Mouse (Mus musculus): ENCODE results near the gene Dact3. TPM values are rescaled to one million over a fixed set of nuclear protein-coding genes. Genes with fewer than 3 reads are reported as not detected.
A peak's percentile ranks its signal among the peaks of the same experiment; 100 is the strongest.

Dact3 gene
- total and polyA plus RNA-seq, 3 experiments, result 0.31 to 2.1 TPM; not detected in 1

- DNase-seq (ENCODE audit: low read depth, low spot score), result peak; percentile 56
- peaks cover 27% of the 10 kb centered on the region for H3K79me2 ChIP-seq (ENCODE audit: control insufficient read depth, insufficient read depth, low read length, poor library complexity)
- H3K4me3 ChIP-seq (ENCODE audit: control insufficient read depth in 1 of 2, insufficient read depth in 1 of 2, low read depth in 2 of 2, low read length in 2 of 2), result peak overlapping the region; percentile 57 to 70
- H3K27me3 ChIP-seq (ENCODE audit: control insufficient read depth in 1 of 2, insufficient read depth in 2 of 2, low read length in 2 of 2), result no peaks in the 10 kb centered on the region
- peaks cover 6 to 46% of the 10 kb centered on the region in 2 experiments for H3K4me1 ChIP-seq (ENCODE audit: control insufficient read depth in 1 of 2, insufficient read depth in 2 of 2, low read length in 2 of 2)
- H3K36me3 ChIP-seq (ENCODE audit: control insufficient read depth in 1 of 2, insufficient read depth in 2 of 2, low read length in 2 of 2), result peaks cover 0 to 31% of the 10 kb centered on the region in 2 experiments
- TF ChIP-seq ZKSCAN1 (IDR thresholded peaks at IDR 0.05; ENCODE audit: low read depth, low read length) (no peak), ETS1 (IDR thresholded peaks at IDR 0.05; ENCODE audit: low read depth, low read length) (no peak), RCOR1 (IDR thresholded peaks at IDR 0.05; ENCODE audit: low read depth, low read length) (no peak), RAD21 (IDR thresholded peaks at IDR 0.05; ENCODE audit: low read depth, low read length) (no peak), MXI1 (IDR thresholded peaks at IDR 0.05; ENCODE audit: low read depth, low read length) (peak; percentile 36; the same call in 1 of the 2 replicates), CHD2 (IDR thresholded peaks at IDR 0.05; ENCODE audit: low read length) (no peak), MAX (IDR thresholded peaks at IDR 0.05; ENCODE audit: low read length) (peak; percentile 73), USF1 (IDR thresholded peaks at IDR 0.05; ENCODE audit: low read depth, low read length) (peak; percentile 49; the same call in 1 of the 2 replicates), POLR2A (IDR thresholded peaks at IDR 0.05; ENCODE audit: control insufficient read depth in 1 of 2, insufficient read depth in 1 of 2, low read depth in 1 of 2, low read length in 2 of 2, poor library complexity in 1 of 2) (peak; percentile 3 to 22; a peak in 1 of 4 replicates), BHLHE40 (IDR thresholded peaks at IDR 0.05; ENCODE audit: borderline replicate concordance, low read depth, low read length) (no peak)
- H3K9ac ChIP-seq (ENCODE audit: control insufficient read depth, low read depth, low read length, poor library complexity, severe bottlenecking), result peak overlapping the region; percentile 74
- H3K9me3 ChIP-seq (replicated peaks; ENCODE audit: insufficient read depth, low read length), result no peaks in the 10 kb centered on the region
- peak overlapping the region; percentile 54 for H3K27ac ChIP-seq (ENCODE audit: control insufficient read depth, low read depth, low read length)
These were observed 31.9 kb downstream of the Dact3 start for GRCm38 (mm10) chr7:16906889-16907559.

GRCm38 (mm10) chr7:16907842-16908241 is 32.7 kb downstream of the Dact3 start:
- no peaks in the 10 kb centered on the region for H3K27me3 ChIP-seq (ENCODE audit: control insufficient read depth in 1 of 2, insufficient read depth in 2 of 2, low read length in 2 of 2)
- peak; percentile 47 for DNase-seq (ENCODE audit: low read depth, low spot score)
- peaks cover 4 to 39% of the 10 kb centered on the region in 2 experiments for H3K4me1 ChIP-seq (ENCODE audit: control insufficient read depth in 1 of 2, insufficient read depth in 2 of 2, low read length in 2 of 2)
- peak overlapping the region; percentile 54 for H3K27ac ChIP-seq (ENCODE audit: control insufficient read depth, low read depth, low read length)
- peak overlapping the region; percentile 74 for H3K9ac ChIP-seq (ENCODE audit: control insufficient read depth, low read depth, low read length, poor library complexity, severe bottlenecking)
- H3K79me2 ChIP-seq (ENCODE audit: control insufficient read depth, insufficient read depth, low read length, poor library complexity), result peaks cover 27% of the 10 kb centered on the region
- no peaks in the 10 kb centered on the region for H3K9me3 ChIP-seq (replicated peaks; ENCODE audit: insufficient read depth, low read length)
- H3K36me3 ChIP-seq (ENCODE audit: control insufficient read depth in 1 of 2, insufficient read depth in 2 of 2, low read length in 2 of 2), result peaks cover 0 to 26% of the 10 kb centered on the region in 2 experiments
- no peak for TF ChIP-seq CHD1 (IDR thresholded peaks at IDR 0.05; ENCODE audit: low read depth, low read length)
- H3K4me3 ChIP-seq (ENCODE audit: control insufficient read depth in 1 of 2, insufficient read depth in 1 of 2, low read depth in 2 of 2, low read length in 2 of 2), result peak overlapping the region; percentile 57 to 70

- Histone ChIP-seq H3K4me1 (ENCODE audit: control insufficient read depth in 1 of 2, insufficient read depth in 2 of 2, low read length in 2 of 2) (peaks cover 4 to 34% of the 10 kb centered on the region in 2 experiments), H3K4me3 (ENCODE audit: control insufficient read depth in 1 of 2, insufficient read depth in 1 of 2, low read depth in 2 of 2, low read length in 2 of 2) (peak overlapping the region; percentile 57 to 70), H3K36me3 (ENCODE audit: control insufficient read depth in 1 of 2, insufficient read depth in 2 of 2, low read length in 2 of 2) (peaks cover 0 to 26% of the 10 kb centered on the region in 2 experiments), H3K27me3 (ENCODE audit: control insufficient read depth in 1 of 2, insufficient read depth in 2 of 2, low read length in 2 of 2) (no peaks in the 10 kb centered on the region), H3K9me3 (replicated peaks; ENCODE audit: insufficient read depth, low read length) (no peaks in the 10 kb centered on the region), H3K27ac (ENCODE audit: control insufficient read depth, low read depth, low read length) (peak overlapping the region; percentile 54), H3K9ac (ENCODE audit: control insufficient read depth, low read depth, low read length, poor library complexity, severe bottlenecking) (peak overlapping the region; percentile 74), H3K79me2 (ENCODE audit: control insufficient read depth, insufficient read depth, low read length, poor library complexity) (peaks cover 27% of the 10 kb centered on the region)
- peak; percentile 42 for DNase-seq (ENCODE audit: low read depth, low spot score)
- TF ChIP-seq RAD21 (IDR thresholded peaks at IDR 0.05; ENCODE audit: low read depth, low read length), result no peak
- 0 out of 2 replicates have a peak, but pooled peaks have one; percentile 29 for TF ChIP-seq MYC (IDR thresholded peaks at IDR 0.05; ENCODE audit: low read depth, low read length)
- peak; percentile 41 to 56; a peak in 3 of 4 replicates for TF ChIP-seq EP300 (IDR thresholded peaks at IDR 0.05; ENCODE audit: low read depth in 1 of 2, low read length in 2 of 2)
- TF ChIP-seq JUND (IDR thresholded peaks at IDR 0.05; ENCODE audit: low read depth, low read length), result no peak
- TF ChIP-seq ELF1 (IDR thresholded peaks at IDR 0.05; ENCODE audit: low read depth, low read length), result 0 out of 2 replicates have a peak, but pooled peaks have one; percentile 12
- no peak for TF ChIP-seq NELFE (IDR thresholded peaks at IDR 0.05; ENCODE audit: low read depth, low read length)
- TF ChIP-seq RCOR1 (IDR thresholded peaks at IDR 0.05; ENCODE audit: low read depth, low read length), result peak; percentile 51
- no peak for TF ChIP-seq USF2 (IDR thresholded peaks at IDR 0.05; ENCODE audit: borderline replicate concordance in 1 of 2, insufficient read depth in 1 of 2, low read depth in 1 of 2, low read length in 2 of 2)
- TF ChIP-seq MAZ (IDR thresholded peaks at IDR 0.05; ENCODE audit: low read depth, low read length), result 0 out of 2 replicates have a peak, but pooled peaks have one; percentile 33
- peak; percentile 50; the same call in 1 of the 2 replicates for TF ChIP-seq GATA1 (IDR thresholded peaks at IDR 0.05; ENCODE audit: low read depth, low read length)
These were observed 33.2 kb downstream of the Dact3 start for GRCm38 (mm10) chr7:16908367-16908766.

Data from MEL (cell line).